Mouse (Mus musculus): Measurements from ENCODE around the gene Sin3a.

Sin3a gene

GRCm38 (mm10) chr9:57147205-57148143 lies 75.6 kb downstream of the Sin3a start:
- ChIA-PET CTCF (interaction anchor here (0.5 to 2.3 kb wide), 9 partner anchors 16 to 389 kb away, joined by 3 to 10 read pairs (median 5); partner anchors contain the start of gene Man2c1 (in 1 of the 4)), POLR2A (interaction anchor here (0.6 to 10.1 kb wide), 42 partner anchors 8 to 356 kb away, joined by 3 to 165 read pairs (median 4); partner anchors contain the start of genes Commd4 (in 4 of the 4), Man2c1 (in 3 of the 4), Rpp25 (in 2 of the 4) and Sin3a (in 2 of the 4))

- ChIA-PET POLR2A (interaction anchor here (0.5 to 10.1 kb wide), 46 partner anchors 9 to 1724 kb away, joined by 3 to 165 read pairs (median 4); partner anchors contain the start of genes Commd4 (in 4 of the 4), Man2c1 (in 3 of the 4), Rpp25 (in 2 of the 4) and Sin3a (in 2 of the 4)), CTCF (interaction anchor here (0.6 to 2.3 kb wide), 12 partner anchors 13 to 499 kb away, joined by 3 to 10 read pairs (median 3); partner anchors contain the start of gene Man2c1 (in 1 of the 4))
Measured at GRCm38 (mm10) chr9:57148144-57148878, 76.5 kb downstream of the Sin3a start, which contains the start of gene Neil1. Gene Neil1 (minus strand): TSS chr9:57148305.

GRCm38 (mm10) chr9:57149021-57149420 lies 77.2 kb downstream of the Sin3a start:
- POLR2A ChIA-PET: interaction anchor here (0.6 to 10.1 kb wide), 34 partner anchors 8 to 614 kb away, joined by 3 to 165 read pairs (median 5); partner anchors contain the start of genes Commd4 (in 3 of the 4), Man2c1 (in 3 of the 4), Rpp25 (in 2 of the 4) and Sin3a (in 2 of the 4)
- CTCF ChIA-PET: interaction anchor here (0.6 to 2.3 kb wide), 7 partner anchors 12 to 351 kb away, joined by 3 to 10 read pairs (median 4); partner anchors contain the start of gene Man2c1 (in 1 of the 4)

GRCm38 (mm10) chr9:57150192-57150591 lies 78.4 kb downstream of the Sin3a start:
- ChIA-PET POLR2A (interaction anchor here (0.5 to 10.1 kb wide), 22 partner anchors 7 to 354 kb away, joined by 3 to 165 read pairs (median 5); partner anchors contain the start of genes Commd4 (in 3 of the 4), Man2c1 (in 3 of the 4), Sin3a (in 3 of the 4) and 1700017B05Rik (in 1 of the 4)), CTCF (interaction anchor here in 2 of 4 experiments (0.6 to 1.0 kb wide), 2 partner anchors 19 to 283 kb away, joined by 3 to 5 read pairs; no protein-coding TSS in a partner anchor)

GRCm38 (mm10) chr9:57152331-57152730 lies 80.5 kb downstream of the Sin3a start:
- ChIA-PET POLR2A (interaction anchor here in 3 of 4 experiments (0.6 to 2.2 kb wide), 7 partner anchors 9 to 117 kb away, joined by 3 to 11 read pairs (median 5); partner anchors contain the start of gene Man2c1 (in 1 of the 3)), CTCF (interaction anchor here in 2 of 4 experiments (0.7 to 1.4 kb wide), 4 partner anchors 16 to 516 kb away, joined by 3 to 6 read pairs (median 4); no protein-coding TSS in a partner anchor)

GRCm38 (mm10) chr9:57156383-57156782 lies 84.5 kb downstream of the Sin3a start:
- CTCF ChIA-PET: interaction anchor here in 2 of 4 experiments (1.2 to 1.3 kb wide), 2 partner anchors 25 to 26 kb away, joined by 3 to 4 read pairs; partner anchors contain the start of gene Man2c1 (in 1 of the 2)
- POLR2A ChIA-PET: interaction anchor here in 3 of 4 experiments (0.6 to 8.8 kb wide), 15 partner anchors 7 to 354 kb away, joined by 3 to 67 read pairs (median 5); partner anchors contain the start of genes Man2c1 (in 2 of the 3), Neil1 (in 2 of the 3), 1700017B05Rik (in 1 of the 3) and Rpp25 (in 1 of the 3)

GRCm38 (mm10) chr9:57156823-57157222 lies 85.0 kb downstream of the Sin3a start:
- ChIA-PET POLR2A (interaction anchor here in 2 of 4 experiments (0.6 to 8.8 kb wide), 14 partner anchors 8 to 353 kb away, joined by 3 to 67 read pairs (median 7); partner anchors contain the start of genes Man2c1 (in 2 of the 2), Neil1 (in 2 of the 2) and Imp3 (in 1 of the 2)), CTCF (interaction anchor here in 2 of 4 experiments (0.9 to 1.3 kb wide), 2 partner anchors 26 to 229 kb away, joined by 3 read pairs; partner anchors contain the start of gene Snx33 (in 1 of the 2))

GRCm38 (mm10) chr9:57157499-57157898 lies 85.7 kb downstream of the Sin3a start:
- POLR2A ChIA-PET: interaction anchor here (0.6 to 8.8 kb wide), 28 partner anchors 8 to 1067 kb away, joined by 3 to 67 read pairs (median 4); partner anchors contain the start of genes Neil1 (in 4 of the 4), Man2c1 (in 2 of the 4), Snupn (in 2 of the 4) and 1700017B05Rik (in 1 of the 4)
- CTCF ChIA-PET: interaction anchor here in 3 of 4 experiments (0.6 to 1.5 kb wide), 7 partner anchors 26 to 266 kb away, joined by 3 to 4 read pairs (median 3); partner anchors contain the start of gene Snx33 (in 1 of the 3)

GRCm38 (mm10) chr9:57158013-57158470 lies 86.2 kb downstream of the Sin3a start, which contains the start of gene Commd4:
Gene Commd4 (minus strand): TSS chr9:57158331.
- CTCF ChIA-PET: interaction anchor here (0.5 to 1.5 kb wide), 7 partner anchors 13 to 267 kb away, joined by 3 to 5 read pairs (median 3); no protein-coding TSS in a partner anchor
- POLR2A ChIA-PET: interaction anchor here (0.5 to 8.8 kb wide), 30 partner anchors 9 to 1066 kb away, joined by 3 to 67 read pairs (median 4); partner anchors contain the start of genes Neil1 (in 4 of the 4), Man2c1 (in 3 of the 4), Snupn (in 2 of the 4) and 1700017B05Rik (in 1 of the 4)

GRCm38 (mm10) chr9:57158506-57158905 lies 86.7 kb downstream of the Sin3a start:
- CTCF ChIA-PET: interaction anchor here (0.5 to 1.5 kb wide), 5 partner anchors 13 to 267 kb away, joined by 3 to 5 read pairs (median 3); no protein-coding TSS in a partner anchor
- POLR2A ChIA-PET: interaction anchor here (0.5 to 8.8 kb wide), 26 partner anchors 9 to 383 kb away, joined by 3 to 67 read pairs (median 4); partner anchors contain the start of genes Neil1 (in 4 of the 4), Man2c1 (in 3 of the 4), Snupn (in 2 of the 4) and 1700017B05Rik (in 1 of the 4)

- ChIA-PET CTCF (interaction anchor here (0.6 to 1.8 kb wide), 10 partner anchors 14 to 379 kb away, joined by 3 to 7 read pairs (median 4); partner anchors contain the start of gene Snx33 (in 1 of the 4)), POLR2A (interaction anchor here in 3 of 4 experiments (0.6 to 8.8 kb wide), 16 partner anchors 10 to 276 kb away, joined by 3 to 67 read pairs (median 4); partner anchors contain the start of genes Neil1 (in 2 of the 3), Imp3 (in 1 of the 3), Man2c1 (in 1 of the 3) and Snupn (in 1 of the 3))
Measured at GRCm38 (mm10) chr9:57162496-57162895, 90.7 kb downstream of the Sin3a start.

GRCm38 (mm10) chr9:57163137-57163536 lies 91.3 kb downstream of the Sin3a start:
- ChIA-PET POLR2A (interaction anchor here (0.7 to 8.8 kb wide), 23 partner anchors 7 to 601 kb away, joined by 3 to 67 read pairs (median 4); partner anchors contain the start of genes Neil1 (in 2 of the 4), Man2c1 (in 1 of the 4), Rpp25 (in 1 of the 4) and Snupn (in 1 of the 4)), CTCF (interaction anchor here (0.6 to 1.8 kb wide), 8 partner anchors 43 to 360 kb away, joined by 3 to 16 read pairs (median 4); no protein-coding TSS in a partner anchor)

GRCm38 (mm10) chr9:57166173-57166572 lies 94.3 kb downstream of the Sin3a start:
- ChIA-PET POLR2A (interaction anchor here in 3 of 4 experiments (0.9 to 1.4 kb wide), 4 partner anchors 17 to 78 kb away, joined by 3 to 5 read pairs (median 4); partner anchors contain the start of gene Man2c1 (in 1 of the 3)), CTCF (no interaction called here)

- POLR2A ChIA-PET: no interaction called here
- CTCF ChIA-PET: interaction anchor here in 1 of 4 experiments (0.6 kb wide), 1 partner anchor 107 kb away, joined by 5 read pairs; no protein-coding TSS in a partner anchor
Measured at GRCm38 (mm10) chr9:57168411-57168810, 96.6 kb downstream of the Sin3a start.

All from embryonic stem cell, embryonic (primary cell).